Mouse (Mus musculus) stomach, postnatal 0 days (tissue): Measurements from ENCODE around the gene Smim24.

Experiments
- CTCF ChIP-seq: IDR thresholded peaks from 2 replicates; pipeline ENCODE4 v1.5.1; 2016; ENCODE audit warnings: antibody characterized with exemption, low read depth, mild to moderate bottlenecking, moderate library complexity
- EP300 ChIP-seq: optimal IDR thresholded peaks from 2 replicates; pipeline ENCODE3; 2016; ENCODE audit warnings: antibody characterized with exemption

- TF ChIP-seq CTCF, result no peak
- TF ChIP-seq EP300, result no peak
Observed at GRCm38 (mm10) chr10:81429092-81429491, 36.2 kb downstream of the Smim24 start.
